Mouse (Mus musculus) myocyte (in vitro differentiated cells): ENCODE results near the gene Anapc4.

Experiments used
- E2F4 ChIP-seq: IDR thresholded peaks from one replicate; pipeline ENCODE4 v1.6.1; 2011; ENCODE audit warnings: mild to moderate bottlenecking, control low read depth, moderate library complexity; ENCODE audit not compliant: insufficient read depth
- TCF12 ChIP-seq: IDR thresholded peaks from one replicate; pipeline ENCODE4 v1.6.1; 2011; ENCODE audit warnings: mild to moderate bottlenecking, control low read depth; ENCODE audit not compliant: poor library complexity, insufficient read depth, severe bottlenecking

DNA sequence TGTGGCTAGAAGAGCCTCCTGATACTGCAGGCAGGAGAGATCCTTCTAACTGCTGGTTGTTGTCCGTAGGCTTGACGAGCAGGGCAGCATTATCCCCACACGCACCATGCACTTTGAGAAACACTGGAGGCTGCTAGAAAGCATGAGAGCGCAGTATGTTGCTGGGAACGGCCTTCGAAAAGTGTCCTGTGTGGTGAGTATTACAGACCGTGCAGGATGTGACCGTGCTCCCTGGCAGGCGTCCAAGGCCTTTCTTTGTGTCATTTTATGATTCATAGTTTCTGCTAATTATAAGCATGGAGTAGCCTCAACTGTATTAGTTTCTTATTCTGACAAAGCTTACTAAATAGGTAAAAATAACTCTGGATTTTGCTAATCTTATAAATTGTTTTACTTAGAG is 32.0 kb downstream of the Anapc4 start:
- TF ChIP-seq E2F4 (no peak), TCF12 (no peak)
